In genomic region chr1:72606186-72606673, GRCm38 (mm10) we compare ENCODE assay signal across 23 mouse cellular contexts. TPM values are rescaled to one million over a fixed set of nuclear protein-coding genes. Genes with fewer than 3 reads are reported as not detected.
A peak's percentile ranks its signal among the peaks of the same experiment; 100 is the strongest.
DNase-seq lines count a peak whose midpoint lies in the region; ATAC-seq and TF ChIP-seq lines count a peak whose summit lies in the region.
"Had no signal": no experiment of that assay in that cellular context is flagged by ENCODE, and none has a peak within 500 bp of the region (broad histone marks: within the 10 kb centered on the region; RNA-seq: fewer than 3 reads in every experiment).

No protein-coding gene starts in this region.

- ATAC-seq in hindbrain, embryonic 11.5 days (ENCODE audit: low FRiP score): peak; percentile 43
- peak; percentile 91 for ATAC-seq in Patski
- peak; percentile 43; the same call in 1 of the 2 replicates for ATAC-seq in hindbrain, embryonic 16.5 days
- ATAC-seq: forebrain, embryonic 16.5 days; inflammation-experienced regulatory T-cells, adult 6 months; liver, embryonic 12.5 days had no signal

- H3K4me2 ChIP-seq in hindbrain, embryonic 11.5 days (replicated peaks; ENCODE audit: low read depth, low read length): no peak overlapping the region
- H3K4me2 ChIP-seq in hindbrain, embryonic 16.5 days (ENCODE audit: low read length): no peak overlapping the region
- H3K4me2 ChIP-seq: heart, embryonic 12.5 days; limb, embryonic 12.5 days; liver, embryonic 12.5 days; stomach, embryonic 15.5 days had no signal

- WGBS in hindbrain, embryonic 11.5 days: 68% methylated on average over 12 of the region's 12 CpGs
- 82% methylated on average over 12 of the region's 12 CpGs for WGBS in hindbrain, embryonic 10.5 days
- 59% methylated on average over 12 of the region's 12 CpGs for WGBS in hindbrain, embryonic 16.5 days

- intact Hi-C loops in gastrocnemius, postnatal 36 days (cut with DNase I): no loop called here
- intact Hi-C loops in left cerebral cortex, postnatal 14 days (cut with DNase I): no loop called here

- no peak overlapping the region for H3K4me3 ChIP-seq in hindbrain, embryonic 11.5 days (ENCODE audit: low read depth, low read length)
- H3K4me3 ChIP-seq in hindbrain, embryonic 10.5 days: no peak overlapping the region
- H3K4me3 ChIP-seq in hindbrain, embryonic 16.5 days (ENCODE audit: low read length): no peak overlapping the region
- H3K4me3 ChIP-seq: heart, embryonic 12.5 days; limb, embryonic 12.5 days; liver, embryonic 12.5 days; stomach, embryonic 15.5 days had no signal

- CTCF ChIA-PET in Patski (lab: Charles Lee): no interaction called here

- H3K36me3 ChIP-seq in hindbrain, embryonic 11.5 days (ENCODE audit: control insufficient read depth, insufficient read depth, low read length): no peaks in the 10 kb centered on the region
- H3K36me3 ChIP-seq in hindbrain, embryonic 10.5 days: peaks cover 76% of the 10 kb centered on the region
- peaks cover 2% of the 10 kb centered on the region; the same call in 1 of the 2 replicates for H3K36me3 ChIP-seq in hindbrain, embryonic 16.5 days (ENCODE audit: control insufficient read depth, insufficient read depth, low read length)

- POLR2A ChIA-PET in Patski (lab: Charles Lee): no interaction called here

- H3K27me3 ChIP-seq in hindbrain, embryonic 11.5 days (ENCODE audit: control insufficient read depth, insufficient read depth, low read length): no peaks in the 10 kb centered on the region
- H3K27me3 ChIP-seq in hindbrain, embryonic 10.5 days (ENCODE audit: insufficient read depth, poor library complexity, severe bottlenecking): no peaks in the 10 kb centered on the region
- no peaks in the 10 kb centered on the region for H3K27me3 ChIP-seq in Patski
- no peaks in the 10 kb centered on the region for H3K27me3 ChIP-seq in hindbrain, embryonic 16.5 days (replicated peaks; ENCODE audit: control insufficient read depth, insufficient read depth, low read length)
- H3K27me3 ChIP-seq: heart, embryonic 12.5 days; limb, embryonic 12.5 days; liver, embryonic 12.5 days; stomach, embryonic 15.5 days had no signal

- no peaks in the 10 kb centered on the region for H3K4me1 ChIP-seq in hindbrain, embryonic 11.5 days (replicated peaks; ENCODE audit: control insufficient read depth, insufficient read depth, low read length)
- H3K4me1 ChIP-seq in hindbrain, embryonic 10.5 days (replicated peaks): no peaks in the 10 kb centered on the region; the same call in 1 of the 2 replicates
- H3K4me1 ChIP-seq in hindbrain, embryonic 16.5 days (ENCODE audit: control insufficient read depth, insufficient read depth, low read depth, low read length): no peaks in the 10 kb centered on the region
- H3K4me1 ChIP-seq: limb, embryonic 12.5 days; liver, embryonic 12.5 days; stomach, embryonic 15.5 days had no signal

- no peaks in the 10 kb centered on the region for H3K9me3 ChIP-seq in hindbrain, embryonic 11.5 days (ENCODE audit: control insufficient read depth, low read length)
- no peaks in the 10 kb centered on the region for H3K9me3 ChIP-seq in hindbrain, embryonic 10.5 days
- H3K9me3 ChIP-seq in hindbrain, embryonic 16.5 days (ENCODE audit: control insufficient read depth, low read length): no peaks in the 10 kb centered on the region
- H3K9me3 ChIP-seq: heart, embryonic 12.5 days; limb, embryonic 12.5 days; liver, embryonic 12.5 days; stomach, embryonic 15.5 days had no signal

- in situ Hi-C loops in Patski (cut with MboI; ENCODE audit: low pct_unique_long_range_greater_than_20kb): loop anchor here (10.0 kb wide), 1 partner anchor 229 kb away; no protein-coding TSS in a partner anchor

- H3K27ac ChIP-seq in hindbrain, embryonic 11.5 days (ENCODE audit: low read depth, low read length): no peak overlapping the region
- H3K27ac ChIP-seq in hindbrain, embryonic 10.5 days: no peak overlapping the region
- no peak overlapping the region for H3K27ac ChIP-seq in hindbrain, embryonic 16.5 days (ENCODE audit: low read depth, low read length)
- H3K27ac ChIP-seq: limb, embryonic 12.5 days; liver, embryonic 12.5 days; stomach, embryonic 15.5 days had no signal

- H3K9ac ChIP-seq in hindbrain, embryonic 11.5 days (ENCODE audit: low read depth, low read length): no peak overlapping the region
- no peak overlapping the region for H3K9ac ChIP-seq in hindbrain, embryonic 16.5 days (ENCODE audit: low read depth, low read length)
- H3K9ac ChIP-seq: heart, embryonic 12.5 days; limb, embryonic 12.5 days; liver, embryonic 12.5 days; stomach, embryonic 15.5 days had no signal

- TF ChIP-seq CTCF in Patski (IDR thresholded peaks at IDR 0.05): no peak

- no peak for DNase-seq in hindbrain, embryonic 11.5 days (ENCODE audit: low spot score)
- no peak for DNase-seq in hindbrain, embryonic 10.5 days (ENCODE audit: low spot score)
- DNase-seq in A20 (ENCODE audit: low read depth, low spot score): peak; percentile 91
- no peak for DNase-seq in Patski (ENCODE audit: low read depth, low spot score)
- DNase-seq in gastrocnemius, postnatal 36 days: no peak
- DNase-seq in left cerebral cortex, postnatal 14 days (ENCODE audit: low spot score in 2 of 2): no peak
- no peak for DNase-seq in c-Kit-positive CD71-positive TER-119-positive erythroid progenitor cells, embryonic 14.5 days (ENCODE audit: low spot score)
- DNase-seq: adrenal gland, postnatal 10 days; cerebellum, adult 11-12 months; cerebellum, postnatal 14 days; embryo, embryonic 11 days; heart, postnatal 14 days; kidney, adult 2 months; lung, adult 2 months; lung, postnatal 36 days; thymus, adult 18-20 months had no signal

RNA-seq across cellular contexts. Expression of gene Smarcal1, which starts 23.2 kb away (rescaled TPM):
- 32.1 and 33.6 TPM in 2 replicates for polyA plus RNA-seq in hindbrain, embryonic 11.5 days (2014; fragmentation: Nextera tagmentation; extraction: Ambion mirVana)
- 31.6 and 32.0 TPM in 2 replicates for polyA plus RNA-seq in hindbrain, embryonic 10.5 days (2016; fragmentation: Nextera tagmentation; extraction: Ambion mirVana)
- polyA plus RNA-seq in Patski (2021): 33.6 TPM
- polyA plus RNA-seq in hindbrain, embryonic 16.5 days (2015; fragmentation: Nextera tagmentation; extraction: Ambion mirVana): 26.2 and 27.8 TPM in 2 replicates
- 10 to 100 TPM; 19.1 to 20.5 TPM for total RNA-seq in gastrocnemius, postnatal 36 days (2021)
- total RNA-seq in left cerebral cortex, postnatal 14 days (2021): 10 to 100 TPM; 51.9 to 54.1 TPM
